Mouse (Mus musculus): Measurements from ENCODE around the gene Gpr39.

DNA sequence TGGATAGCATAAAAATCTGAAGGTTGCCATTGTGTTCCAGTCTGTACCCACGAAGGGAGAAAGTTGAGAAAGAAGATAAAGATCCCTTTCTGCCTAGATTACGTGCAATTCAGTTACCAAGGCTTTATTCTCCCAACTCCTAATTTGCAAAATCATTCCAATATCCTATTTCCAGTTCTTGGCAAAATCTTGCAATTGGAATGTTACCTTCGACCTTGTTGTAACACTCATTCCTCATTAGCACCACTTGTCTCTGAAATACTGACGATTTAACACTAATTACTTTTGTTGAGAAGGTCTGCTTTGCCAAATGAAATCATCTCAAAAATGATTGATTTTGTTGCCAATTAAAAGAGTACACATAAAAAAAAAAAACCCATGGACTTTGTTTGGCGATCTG is 19.4 kb upstream of the Gpr39 start:
- no peak for TF ChIP-seq CTCF (IDR thresholded peaks at IDR 0.05; ENCODE audit: control insufficient read depth, insufficient read depth, insufficient replicate concordance, low read depth, low read length)
- TF ChIP-seq POLR2A (IDR thresholded peaks at IDR 0.05; ENCODE audit: control insufficient read depth, low read depth, low read length) = no peak
